Mouse (Mus musculus) cortical plate, adult 2 months (tissue): Measurements from ENCODE around the gene Kcns1. TPM values are rescaled to one million over a fixed set of nuclear protein-coding genes. Genes with fewer than 3 reads are reported as not detected.

Experiments
- H3K27ac ChIP-seq: fragments of 200-500 bp; 2 replicates; pipeline ENCODE4 v1.5.1; 2012; ENCODE audit warnings: low read length, control low read depth, inconsistent platforms; ENCODE audit not compliant: insufficient read depth
- H3K4me1 ChIP-seq: fragments of 200-500 bp; 2 replicates; pipeline ENCODE4 v1.6.1; 2011; ENCODE audit warnings: low read length; ENCODE audit not compliant: control insufficient read depth, insufficient read depth
- H3K4me3 ChIP-seq: fragments of 200-500 bp; 2 replicates; pipeline ENCODE4 v1.5.1; 2011; ENCODE audit warnings: mild to moderate bottlenecking, low read length, control low read depth; ENCODE audit not compliant: insufficient read depth
- CTCF ChIP-seq: fragments of 200-500 bp; IDR thresholded peaks from 2 replicates; pipeline ENCODE4 v1.5.1; 2011; ENCODE audit warnings: mild to moderate bottlenecking, control low read depth, low read length; ENCODE audit not compliant: insufficient read depth; ENCODE audit errors: extremely low read depth
- POLR2A ChIP-seq: fragments of 200-500 bp; IDR thresholded peaks from 2 replicates; pipeline ENCODE4 v1.6.1; 2011; ENCODE audit warnings: mild to moderate bottlenecking, low read length, control low read depth; ENCODE audit not compliant: insufficient read depth; ENCODE audit errors: extremely low read depth
- polyA plus RNA-seq: library from polyadenylated mRNA; depleted of rRNA; stranded (reverse); fragments of >200 nt; gene quantifications from 2 replicates; pipeline ENCODE4 v1.2.3, GENCODE M21; 2012

Gene Kcns1
- polyA plus RNA-seq, 1 experiment: 17.3 TPM

DNA sequence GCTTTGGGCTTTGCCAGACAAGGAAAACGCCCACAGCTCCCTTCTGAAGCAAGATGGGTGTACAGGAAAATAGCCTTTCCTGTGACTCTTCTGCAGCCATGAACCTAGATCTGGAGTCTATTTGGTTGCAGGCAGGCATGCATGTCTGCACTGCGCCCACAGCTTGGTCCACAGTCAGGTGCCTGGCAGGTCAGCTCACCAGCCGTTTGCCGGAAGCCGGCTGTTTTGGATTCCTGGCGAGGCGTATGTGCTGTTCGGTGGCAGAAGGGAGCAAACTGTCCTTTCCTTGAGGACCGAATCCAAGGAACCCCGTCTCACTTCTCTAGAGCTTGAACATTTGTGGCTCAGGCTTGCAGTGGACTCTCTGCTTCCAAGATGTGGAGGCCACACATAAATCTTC, 16.9 kb downstream of the Kcns1 start:
- H3K27ac ChIP-seq: no peak overlapping the region
- H3K4me1 ChIP-seq: no peaks in the 10 kb centered on the region
- H3K4me3 ChIP-seq: no peak overlapping the region
- no peak for TF ChIP-seq POLR2A
- TF ChIP-seq CTCF: no peak

DNA sequence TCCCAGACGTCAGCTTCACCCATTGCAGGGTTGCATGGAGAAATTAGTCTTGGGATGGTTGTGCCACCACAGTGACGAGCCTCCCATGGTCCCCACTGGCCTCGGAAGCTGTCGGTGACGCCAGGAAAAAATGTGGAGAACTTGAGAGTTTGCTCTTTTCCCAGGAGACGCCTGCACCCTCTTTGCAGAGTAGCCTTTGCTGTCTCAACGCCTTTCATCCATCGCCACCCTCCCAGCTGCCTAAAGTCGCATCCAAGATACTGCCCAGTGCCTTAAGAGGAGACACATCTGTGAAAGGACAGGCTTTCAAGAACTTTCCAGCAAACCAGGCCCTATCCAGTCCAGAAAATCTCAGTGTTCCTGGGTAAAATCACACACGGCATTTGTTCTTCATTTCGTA, 18.6 kb downstream of the Kcns1 start:
- TF ChIP-seq POLR2A (no peak), CTCF (no peak)

DNA sequence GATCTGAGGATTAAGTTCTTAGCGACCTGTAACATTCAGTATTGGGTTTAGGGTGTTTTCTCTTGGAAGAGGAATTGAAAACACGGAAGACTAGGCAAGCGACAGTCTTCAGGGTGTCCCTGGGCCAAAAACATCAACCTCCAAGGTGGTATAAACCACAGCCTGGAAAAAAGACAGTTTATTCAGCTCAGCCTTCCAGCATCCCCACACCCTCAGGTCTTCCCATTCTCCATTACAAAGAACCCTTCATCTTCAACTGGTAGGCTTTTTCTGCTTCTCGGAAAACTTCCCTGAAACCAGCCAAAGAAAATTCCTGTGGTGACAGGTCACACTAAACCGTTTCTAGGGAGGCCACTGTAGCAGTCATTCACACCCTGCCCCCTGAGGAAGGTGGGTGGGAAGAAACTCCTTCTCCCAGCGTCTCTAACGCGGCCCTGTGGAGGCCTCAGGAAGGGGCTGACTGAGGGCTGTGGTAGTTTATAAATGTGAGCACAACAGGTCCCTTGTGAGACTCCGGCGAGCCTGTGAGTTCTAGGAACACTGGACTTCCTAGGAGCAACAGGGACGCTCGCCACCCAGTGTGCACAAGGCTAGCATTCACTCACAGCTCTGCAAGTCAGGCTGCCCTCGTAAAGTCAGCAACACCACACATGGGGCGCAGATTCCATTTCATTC, 20.7 kb downstream of the Kcns1 start:
- no peak for TF ChIP-seq CTCF
- no peak for TF ChIP-seq POLR2A
- no peak overlapping the region for H3K4me3 ChIP-seq
- H3K27ac ChIP-seq: no peak overlapping the region
- no peaks in the 10 kb centered on the region; the same call in 1 of the 2 replicates for H3K4me1 ChIP-seq

More for the DNA sequence above, 18.6 kb downstream of the Kcns1 start:
- no peak overlapping the region for H3K27ac ChIP-seq
- H3K4me3 ChIP-seq: no peak overlapping the region
- no peaks in the 10 kb centered on the region for H3K4me1 ChIP-seq

DNA sequence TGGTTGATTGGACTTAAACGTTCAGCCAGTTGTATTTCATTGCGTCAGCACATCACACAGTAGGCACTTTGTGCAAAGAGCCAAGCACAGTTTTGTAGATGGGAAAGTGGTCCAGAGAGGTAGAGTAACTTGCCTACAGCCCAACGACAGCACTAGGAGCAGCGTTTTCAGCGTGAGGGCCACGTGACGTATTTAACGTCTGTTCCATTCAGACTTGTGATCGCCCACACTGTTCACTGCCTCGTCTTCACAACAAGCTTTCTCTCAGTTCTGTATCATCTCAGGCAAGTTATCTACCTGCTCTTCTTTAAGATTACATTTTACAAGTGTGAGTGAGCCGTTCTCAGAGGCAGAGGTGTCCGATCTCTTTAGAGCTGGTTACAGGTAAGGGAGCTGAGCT, 24.4 kb downstream of the Kcns1 start:
- H3K27ac ChIP-seq: no peak overlapping the region
- no peak for TF ChIP-seq POLR2A
- no peak for TF ChIP-seq CTCF
- H3K4me3 ChIP-seq: no peak overlapping the region
- H3K4me1 ChIP-seq: peaks cover 2% of the 10 kb centered on the region; the same call in 1 of the 2 replicates

DNA sequence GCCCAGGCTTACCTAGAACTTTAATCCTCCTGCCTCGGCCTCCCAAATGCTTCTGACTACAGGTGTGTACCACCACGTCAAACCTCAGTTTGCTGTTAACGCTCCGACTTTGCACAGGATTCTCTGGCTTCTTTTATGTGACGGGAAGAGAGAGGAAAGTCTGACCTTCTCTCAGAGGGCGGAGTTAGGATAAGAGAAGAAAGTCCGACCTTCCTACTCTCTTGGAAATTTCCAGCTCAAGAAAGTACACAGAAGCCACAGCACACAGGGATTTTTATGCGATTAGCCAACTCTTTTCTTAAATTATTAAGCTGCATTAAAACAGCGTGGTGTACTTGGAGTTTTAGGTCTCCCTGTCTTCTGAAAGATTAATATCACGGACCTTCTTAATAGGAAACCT, 26.4 kb downstream of the Kcns1 start:
- TF ChIP-seq POLR2A (no peak), CTCF (no peak)
- Histone ChIP-seq H3K4me1 (peaks cover 2% of the 10 kb centered on the region; the same call in 1 of the 2 replicates), H3K4me3 (no peak overlapping the region), H3K27ac (no peak overlapping the region)

DNA sequence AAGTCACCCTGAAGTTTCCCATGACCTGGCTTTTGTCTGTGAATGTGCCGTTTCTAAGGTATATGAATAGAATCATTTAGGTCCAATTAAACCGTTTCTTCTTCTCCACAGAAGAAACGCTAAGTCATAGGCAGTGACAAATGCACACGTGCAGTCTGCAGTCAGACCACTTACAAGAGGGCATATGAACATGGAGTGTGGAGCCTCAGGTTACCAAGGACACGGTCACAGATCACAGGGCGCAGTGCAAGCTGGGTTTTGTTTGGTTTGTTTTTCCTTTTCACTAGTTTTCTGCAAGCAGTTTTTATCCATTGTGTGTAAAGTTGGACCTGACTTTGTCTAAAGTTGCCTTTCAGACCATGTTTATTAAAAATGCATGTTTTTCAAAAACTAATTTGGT, 26.9 kb downstream of the Kcns1 start:
- TF ChIP-seq CTCF: no peak
- TF ChIP-seq POLR2A: no peak
- no peak overlapping the region for H3K27ac ChIP-seq
- no peak overlapping the region for H3K4me3 ChIP-seq
- H3K4me1 ChIP-seq: peaks cover 2% of the 10 kb centered on the region; the same call in 1 of the 2 replicates

DNA sequence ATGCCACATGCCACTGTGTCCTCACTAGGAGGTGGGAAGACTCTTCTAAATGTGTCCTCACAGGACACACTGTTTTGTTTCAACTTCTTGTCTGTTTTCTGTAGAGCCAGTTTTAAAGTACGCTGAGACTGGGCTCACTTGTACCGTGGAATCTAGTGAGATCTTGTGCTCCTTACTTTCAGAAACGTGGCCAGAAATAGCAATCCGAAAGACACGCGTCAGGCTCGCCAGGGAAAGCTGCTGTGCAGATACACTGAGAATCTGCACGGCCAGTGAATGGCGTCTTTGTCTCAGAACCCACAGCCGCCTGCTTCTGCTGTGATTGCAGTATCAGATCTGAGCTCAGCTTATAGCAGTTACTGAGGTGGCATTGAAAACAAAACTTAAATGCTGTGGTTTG, 28.9 kb downstream of the Kcns1 start:
- peak overlapping the region; percentile 14 for H3K27ac ChIP-seq
- TF ChIP-seq POLR2A (no peak), CTCF (no peak)
- H3K4me3 ChIP-seq: no peak overlapping the region
- peaks cover 7% of the 10 kb centered on the region; the same call in 1 of the 2 replicates for H3K4me1 ChIP-seq

DNA sequence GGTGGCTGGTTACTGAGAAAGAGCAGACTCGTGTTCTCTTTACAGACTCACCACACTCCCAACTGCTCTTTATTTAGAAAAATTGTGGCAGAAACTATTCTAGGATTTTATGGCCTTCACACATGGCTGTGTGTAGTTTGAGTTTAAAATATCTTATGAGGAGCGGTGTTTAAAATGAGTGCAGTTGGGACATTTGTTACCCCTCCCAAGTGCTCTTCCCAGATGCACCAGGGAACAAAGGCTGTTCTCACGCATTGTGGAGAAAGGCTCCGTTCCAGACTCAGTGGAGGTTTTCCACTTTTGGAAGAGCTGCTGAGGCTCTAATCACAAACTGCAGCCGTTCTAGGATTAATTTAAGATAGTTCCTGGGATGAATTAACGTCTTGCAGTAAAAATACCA, 33.2 kb downstream of the Kcns1 start:
- peak overlapping the region; percentile 80 for H3K27ac ChIP-seq
- H3K4me3 ChIP-seq: no peak overlapping the region
- H3K4me1 ChIP-seq: peaks cover 7% of the 10 kb centered on the region; the same call in 1 of the 2 replicates
- no peak for TF ChIP-seq CTCF
- no peak for TF ChIP-seq POLR2A

DNA sequence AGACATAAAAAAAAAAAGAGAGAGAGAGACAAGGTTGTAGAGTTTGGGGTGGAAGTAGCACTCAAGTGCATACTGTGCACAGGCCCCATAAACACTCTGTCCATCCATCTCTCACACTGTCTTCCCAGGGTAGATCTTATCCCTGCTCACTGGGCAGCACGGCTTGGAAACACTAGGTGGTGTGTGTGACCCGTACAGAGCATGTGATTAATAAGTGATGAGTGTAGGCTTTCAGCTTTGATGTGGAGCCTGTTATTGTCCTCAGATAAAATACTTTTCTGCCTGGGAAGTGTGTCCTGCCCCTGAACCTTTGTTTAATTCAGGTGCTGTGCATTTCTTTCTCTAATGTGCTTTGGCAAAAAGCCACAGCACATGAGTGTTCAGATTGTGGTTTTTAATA, 34.5 kb downstream of the Kcns1 start:
- no peak overlapping the region for H3K4me3 ChIP-seq
- H3K27ac ChIP-seq: no peak overlapping the region
- peak; percentile 29; the same call in 1 of the 2 replicates for TF ChIP-seq CTCF
- no peak for TF ChIP-seq POLR2A
- H3K4me1 ChIP-seq: peaks cover 5% of the 10 kb centered on the region; the same call in 1 of the 2 replicates

DNA sequence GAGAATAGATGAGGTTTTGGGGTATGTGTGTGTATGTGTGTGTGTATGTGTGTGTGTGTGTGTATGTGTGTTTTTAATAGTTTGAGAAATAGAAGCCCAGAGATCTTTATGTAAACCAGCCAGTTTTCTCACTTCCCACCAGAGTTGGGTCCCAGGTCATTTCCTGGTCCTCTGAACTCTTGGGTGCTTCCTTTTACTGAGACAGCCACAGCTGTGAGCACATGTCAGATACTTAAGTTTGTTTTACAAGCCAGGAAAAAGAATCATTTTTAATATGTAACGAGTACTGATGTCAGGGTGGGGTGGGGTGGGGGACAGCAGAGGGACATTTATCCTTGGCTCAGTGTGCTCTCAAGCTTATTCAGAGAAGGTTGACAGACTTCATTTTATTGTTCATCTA, 35.5 kb downstream of the Kcns1 start:
- no peak overlapping the region for H3K27ac ChIP-seq

DNA sequence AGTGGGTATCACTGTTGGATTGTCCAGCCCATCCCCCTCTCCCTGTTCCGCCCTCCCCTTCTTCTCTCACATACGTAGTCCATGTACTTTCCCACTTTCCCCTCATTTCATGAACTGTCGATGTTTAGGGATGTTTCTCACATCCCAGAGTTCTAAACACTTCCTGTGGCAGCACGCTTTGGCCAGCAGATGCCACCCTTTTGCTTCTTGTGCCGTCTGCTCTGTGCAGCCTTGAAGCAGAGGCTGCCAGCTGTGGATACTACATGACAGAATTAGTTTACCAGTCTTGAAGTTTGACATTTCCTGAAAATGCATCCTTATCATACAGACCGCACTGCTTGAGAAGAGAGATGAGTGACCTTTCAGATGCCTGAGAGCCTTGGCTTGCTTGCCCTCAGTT, 36.4 kb downstream of the Kcns1 start:
- Histone ChIP-seq H3K4me1 (peaks cover 5% of the 10 kb centered on the region; the same call in 1 of the 2 replicates), H3K27ac (no peak overlapping the region), H3K4me3 (no peak overlapping the region)
- TF ChIP-seq CTCF: peak; percentile 80
- no peak for TF ChIP-seq POLR2A

More for the DNA sequence above, 35.5 kb downstream of the Kcns1 start:
- Histone ChIP-seq H3K4me1 (peaks cover 5% of the 10 kb centered on the region; the same call in 1 of the 2 replicates), H3K4me3 (no peak overlapping the region)
- no peak for TF ChIP-seq CTCF

DNA sequence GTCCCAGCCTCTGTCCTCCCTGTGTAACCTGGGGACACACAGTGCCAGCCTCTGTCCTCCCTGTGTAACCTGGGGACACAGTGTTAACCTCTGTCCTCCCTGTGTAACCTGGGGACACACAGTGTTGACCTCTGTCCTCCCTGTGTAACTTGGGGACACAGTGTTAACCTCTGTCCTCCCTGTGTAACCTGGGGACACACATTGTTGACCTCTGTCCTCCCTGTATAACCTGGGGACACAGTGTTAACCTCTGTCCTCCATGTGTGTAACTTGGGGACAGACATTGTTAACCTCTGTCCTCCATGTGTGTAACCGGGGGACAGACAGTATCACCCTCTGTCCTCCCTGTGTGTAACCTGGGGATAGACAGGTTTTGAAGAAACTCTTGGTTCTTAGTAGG, 39.3 kb downstream of the Kcns1 start:
- no peak for TF ChIP-seq CTCF
- no peak for TF ChIP-seq POLR2A
- Histone ChIP-seq H3K4me3 (no peak overlapping the region), H3K27ac (no peak overlapping the region), H3K4me1 (peaks cover 2% of the 10 kb centered on the region)
